Mouse (Mus musculus) liver, embryonic 14.5 days (tissue): ENCODE data around the gene Hist1h2bk. TPM values are rescaled to one million over a fixed set of nuclear protein-coding genes. Genes with fewer than 3 reads are reported as not detected.
A peak's percentile ranks its signal among the peaks of the same experiment; 100 is the strongest.

Experiments
- ATAC-seq: fragments of 200-750 bp; cut with Nextera tagmentation; 2 replicates; pipeline ENCODE4 v1.8.0; 2017; ENCODE audit warnings: moderate number of reproducible peaks, mild to moderate bottlenecking, moderate library complexity; ENCODE audit not compliant: insufficient read depth
- DNase-seq, 3 experiments: peaks; one replicate each; pipeline ENCODE4 v3.0.0-alpha.2; 2012 to 2013; ENCODE audit warnings: low read depth in 3 of 3, low spot score in 3 of 3
- H3K27ac ChIP-seq: fragments of 300-500 bp; sonication (generic); 2 replicates; pipeline ENCODE4 v1.5.1; 2014; ENCODE audit warnings: moderate library complexity, mild to moderate bottlenecking, control low read depth, inconsistent platforms
- H3K27me3 ChIP-seq: fragments of 300-500 bp; sonication (generic); 2 replicates; pipeline ENCODE4 v1.6.1; 2014; ENCODE audit warnings: mild to moderate bottlenecking, low read length, moderate library complexity; ENCODE audit not compliant: control insufficient read depth, insufficient read depth
- H3K36me3 ChIP-seq: fragments of 300-500 bp; sonication (generic); replicated peaks from 2 replicates; pipeline ENCODE4 v1.6.1; 2014; ENCODE audit warnings: low read depth; ENCODE audit not compliant: control insufficient read depth, insufficient read depth
- H3K4me1 ChIP-seq, 2 experiments: fragments of 200-500 bp in 1 of 2; fragments of 300-500 bp in 1 of 2; sonication (generic) in 1 of 2; replicated peaks; 2 replicates each; pipeline ENCODE4 v1.6.1; 2012 to 2014; ENCODE audit warnings: antibody characterized with exemption in 1 of 2, inconsistent platforms in 1 of 2, low read length in 1 of 2; ENCODE audit not compliant: control insufficient read depth in 2 of 2, insufficient read depth in 2 of 2
- H3K4me2 ChIP-seq: fragments of 300-500 bp; sonication (generic); 2 replicates; pipeline ENCODE4 v1.6.1; 2014; ENCODE audit warnings: low read depth, mild to moderate bottlenecking, control low read depth, moderate library complexity
- H3K4me3 ChIP-seq, 2 experiments: fragments of 200-500 bp in 1 of 2; fragments of 300-500 bp in 1 of 2; sonication (generic) in 1 of 2; 2 replicates each; pipeline ENCODE4 v1.5.1; 2012 to 2014; ENCODE audit warnings: low read depth in 2 of 2, low read length in 2 of 2, mild to moderate bottlenecking in 2 of 2, control low read depth in 1 of 2, inconsistent platforms in 1 of 2, moderate library complexity in 1 of 2; ENCODE audit not compliant: insufficient read depth in 1 of 2
- H3K9ac ChIP-seq: fragments of 300-500 bp; sonication (generic); replicated peaks from 2 replicates; pipeline ENCODE4 v1.6.1; 2014; ENCODE audit warnings: mild to moderate bottlenecking, control low read depth, moderate library complexity
- H3K9me3 ChIP-seq: fragments of 300-500 bp; sonication (generic); 2 replicates; pipeline ENCODE4 v1.6.1; 2016; ENCODE audit warnings: low read length, mixed read lengths; ENCODE audit not compliant: control insufficient read depth
- CTCF ChIP-seq: IDR thresholded peaks from 2 replicates; pipeline ENCODE4 v1.5.1; 2016; ENCODE audit warnings: antibody characterized with exemption, low read depth, control low read depth
- EP300 ChIP-seq: IDR thresholded peaks from 2 replicates; pipeline ENCODE4 v1.6.1; 2016; ENCODE audit warnings: antibody characterized with exemption, low read depth
- WGBS: fragments of 180-500 bp; shearing (Covaris S2); extraction: QIAGEN DNeasy Blood & Tissue Kit; methylation state at CpG from one replicate; pipeline ENCODE4 v1.1.7; 2014; ENCODE audit not compliant: insufficient replicate concordance; 5-methylcytosine and 5-hydroxymethylcytosine counted together
- polyA plus RNA-seq, 2 experiments: library from polyadenylated mRNA; depleted of rRNA in 1 of 2; stranded (reverse) in 1 of 2; unstranded in 1 of 2; fragments of >200 nt; fragmentation: Nextera tagmentation in 1 of 2; extraction: Ambion mirVana in 1 of 2; gene quantifications; 2 replicates each; pipeline versions ENCODE4 v1.2.1 to v1.2.3; 2012 to 2014

Hist1h2bk gene
- polyA plus RNA-seq, 2 experiments, result 3.1 to 17.7 TPM

- DNase-seq (no peak), ATAC-seq (peak; percentile 82)
- H3K27me3 ChIP-seq, result peaks cover 88% of the 10 kb centered on the region
- H3K4me2 ChIP-seq, result peak overlapping the region; percentile 86
- no peak overlapping the region for H3K27ac ChIP-seq
- peak overlapping the region; percentile 54 to 61 for H3K4me3 ChIP-seq
- H3K36me3 ChIP-seq, result no peaks in the 10 kb centered on the region
- no peak for TF ChIP-seq EP300
- 0 out of 2 replicates have a peak, but pooled peaks have one; percentile 27 for TF ChIP-seq CTCF
- peaks cover 2 to 10% of the 10 kb centered on the region in 2 experiments; a peak in 3 of 4 replicates for H3K4me1 ChIP-seq
- under 1% methylated on average over 38 of the region's 38 CpGs for WGBS
- H3K9me3 ChIP-seq, result no peaks in the 10 kb centered on the region
- peak overlapping the region; percentile 35 for H3K9ac ChIP-seq
These were observed 29.1 kb upstream of the Hist1h2bk start for GRCm38 (mm10) chr13:22006334-22007120.

DNA sequence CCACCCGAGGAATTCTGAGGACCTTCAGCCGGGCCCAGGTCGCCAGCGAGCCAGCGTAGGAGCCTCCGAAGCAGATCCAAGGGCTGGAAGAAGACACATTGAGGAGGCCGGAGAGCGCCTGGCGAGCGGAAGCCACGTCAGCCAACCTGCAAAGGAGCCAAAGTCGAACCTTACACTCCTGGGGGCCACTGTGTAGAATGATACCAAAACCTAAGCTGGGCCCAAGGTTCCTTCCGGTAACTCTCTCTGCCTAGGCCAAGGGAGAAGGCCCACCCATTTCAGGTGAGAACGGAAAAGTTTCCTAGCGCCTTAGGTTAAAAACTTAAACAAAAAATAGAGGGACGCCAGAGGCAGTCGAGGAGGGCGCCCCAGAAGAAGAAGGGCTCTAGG, 28.6 kb upstream of the Hist1h2bk start:
- Histone ChIP-seq H3K36me3 (no peaks in the 10 kb centered on the region), H3K4me2 (peak overlapping the region; percentile 86), H3K4me3 (peak overlapping the region in 1 of 2 experiments; percentile 61; a peak in 2 of 4 replicates), H3K27ac (no peak overlapping the region), H3K9me3 (no peaks in the 10 kb centered on the region), H3K4me1 (peaks cover 2 to 5% of the 10 kb centered on the region in 2 experiments; a peak in 2 of 4 replicates), H3K9ac (no peak overlapping the region), H3K27me3 (peaks cover 88% of the 10 kb centered on the region)
- TF ChIP-seq EP300 (no peak), CTCF (no peak)
- ATAC-seq, result peak; percentile 8; the same call in 1 of the 2 replicates
- WGBS, result 7% methylated on average over 18 of the region's 18 CpGs
- no peak for DNase-seq

GRCm38 (mm10) chr13:22007872-22008271, 27.8 kb upstream of the Hist1h2bk start:
- ATAC-seq (no peak), DNase-seq (no peak)
- Histone ChIP-seq H3K36me3 (no peaks in the 10 kb centered on the region), H3K4me2 (no peak overlapping the region), H3K4me3 (no peak overlapping the region), H3K4me1 (peaks cover 2 to 5% of the 10 kb centered on the region in 2 experiments; a peak in 2 of 4 replicates), H3K9ac (no peak overlapping the region), H3K27me3 (peaks cover 89% of the 10 kb centered on the region), H3K27ac (no peak overlapping the region), H3K9me3 (no peaks in the 10 kb centered on the region)
- WGBS, result 60% methylated on average over 7 of the region's 7 CpGs
- TF ChIP-seq EP300, result no peak
- no peak for TF ChIP-seq CTCF

DNA sequence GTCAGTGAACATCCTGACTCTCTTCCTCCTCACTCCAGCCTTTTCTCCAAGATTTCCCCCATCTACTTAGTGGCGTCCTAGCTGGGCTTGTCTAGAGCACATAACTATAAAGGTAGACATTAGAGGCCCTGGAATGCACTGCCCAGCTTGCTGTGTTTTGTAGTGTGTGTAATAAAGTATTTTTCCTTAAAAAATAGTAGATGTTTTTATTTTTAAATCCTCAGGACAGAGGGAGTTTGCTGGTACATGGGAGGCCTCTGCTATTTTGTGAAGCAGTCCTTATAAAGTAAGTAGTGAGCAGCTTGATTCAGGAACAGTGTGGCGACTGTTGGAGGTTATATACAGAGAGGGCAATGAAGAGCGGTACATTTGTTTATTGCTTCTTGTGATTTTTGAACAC, 27.0 kb upstream of the Hist1h2bk start:
- Histone ChIP-seq H3K4me2 (no peak overlapping the region), H3K4me1 (peaks cover 2 to 5% of the 10 kb centered on the region in 2 experiments; a peak in 2 of 4 replicates), H3K9ac (no peak overlapping the region), H3K36me3 (no peaks in the 10 kb centered on the region), H3K27me3 (peaks cover 88% of the 10 kb centered on the region), H3K4me3 (no peak overlapping the region), H3K27ac (no peak overlapping the region), H3K9me3 (no peaks in the 10 kb centered on the region)
- 66% methylated on average over 3 of the region's 3 CpGs for WGBS
- TF ChIP-seq EP300 (no peak), CTCF (no peak)
- DNase-seq (no peak), ATAC-seq (no peak)

GRCm38 (mm10) chr13:22009642-22010041, 26.0 kb upstream of the Hist1h2bk start, which contains the start of gene Prss16:
Gene Prss16, minus strand, starts transcription at chr13:22009742.
- Histone ChIP-seq H3K4me1 (peaks cover 2 to 8% of the 10 kb centered on the region in 2 experiments; a peak in 3 of 4 replicates), H3K36me3 (no peaks in the 10 kb centered on the region), H3K27ac (no peak within 1 kb of the TSS), H3K4me2 (no peak within 1 kb of the TSS), H3K4me3 (no peak within 1 kb of the TSS), H3K9ac (no peak within 1 kb of the TSS), H3K9me3 (no peaks in the 10 kb centered on the region), H3K27me3 (peaks cover 88% of the 10 kb centered on the region)
- WGBS, result 12% methylated on average over 7 of the region's 7 CpGs
- no peak for ATAC-seq
- DNase-seq, result no peak
- TF ChIP-seq EP300 (no peak), CTCF (no peak)
